Mouse (Mus musculus): ENCODE measurements at regions not wholly inside any gene's neighbourhood (a gene's known extent, or its start where the extent isn't known, plus 50 kb on each side); places are given as distances from the start of the nearest gene placed in this dataset.
"Not testable (repeated sequence)": the region's sequence is repeated elsewhere in the genome, so short reads cannot be mapped to it uniquely, and the experiment has no call there.

DNA sequence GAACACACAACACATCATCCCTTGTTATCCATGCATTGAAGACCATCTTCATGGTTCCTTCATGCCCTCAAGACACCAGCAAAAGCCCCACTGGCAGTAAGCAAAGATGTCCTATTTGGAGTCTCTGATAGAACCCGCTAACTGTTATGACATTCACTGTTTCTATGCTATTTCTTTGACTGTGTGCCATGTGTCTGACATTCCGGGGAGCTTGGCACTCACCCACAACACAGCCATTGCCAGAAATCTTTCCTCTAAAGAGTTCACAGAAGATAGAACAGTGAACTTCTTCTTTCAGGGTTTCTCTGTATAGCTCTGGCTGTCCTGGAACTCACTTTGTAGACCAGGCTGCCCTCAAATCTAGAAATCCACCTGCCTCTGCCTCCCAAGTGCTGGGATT, 261.2 kb downstream of the Setd4 start:
- DNase-seq (ENCODE audit: low spot score in 2 of 2): peak; percentile 4 to 6

DNA sequence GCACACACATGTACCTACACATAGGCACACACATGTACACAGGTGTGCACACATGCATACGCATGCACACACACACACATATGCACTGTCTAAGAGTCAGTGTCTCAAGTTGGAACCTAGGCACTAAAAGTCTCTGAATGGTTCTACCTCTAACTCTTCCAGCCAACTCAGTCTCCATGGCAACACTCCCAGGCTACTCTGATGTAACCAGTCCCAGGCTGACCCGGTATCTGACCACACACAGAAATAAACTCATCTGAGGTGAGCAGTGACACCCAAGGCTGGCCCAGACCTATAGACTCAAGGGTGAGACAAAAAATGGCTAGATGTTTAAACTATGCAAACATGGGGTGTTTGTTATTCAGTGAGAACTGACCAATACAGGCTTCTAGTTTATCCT, 262.1 kb downstream of the Setd4 start:
- DNase-seq (ENCODE audit: low spot score in 2 of 2): no peak

DNA sequence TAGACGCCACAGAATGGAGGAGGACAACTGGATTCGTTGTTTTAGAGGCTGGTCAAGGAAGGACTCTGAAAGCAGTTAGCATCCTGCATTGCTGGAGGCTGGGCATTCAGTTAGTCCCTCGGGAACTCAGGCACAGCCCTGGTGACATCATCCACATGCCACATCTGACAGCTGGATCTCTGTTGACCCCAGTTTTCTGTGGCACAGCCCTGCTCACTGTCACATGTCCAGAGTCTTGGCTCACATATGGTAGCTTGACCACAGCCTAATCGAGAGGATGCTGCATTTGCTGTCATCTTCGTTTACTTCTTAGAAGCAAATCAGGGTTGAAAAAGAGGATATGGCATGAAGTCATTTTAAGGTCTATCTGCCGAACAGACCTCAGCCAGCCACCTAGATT, 265.1 kb downstream of the Setd4 start:
- DNase-seq (ENCODE audit: low spot score in 2 of 2): no peak

DNA sequence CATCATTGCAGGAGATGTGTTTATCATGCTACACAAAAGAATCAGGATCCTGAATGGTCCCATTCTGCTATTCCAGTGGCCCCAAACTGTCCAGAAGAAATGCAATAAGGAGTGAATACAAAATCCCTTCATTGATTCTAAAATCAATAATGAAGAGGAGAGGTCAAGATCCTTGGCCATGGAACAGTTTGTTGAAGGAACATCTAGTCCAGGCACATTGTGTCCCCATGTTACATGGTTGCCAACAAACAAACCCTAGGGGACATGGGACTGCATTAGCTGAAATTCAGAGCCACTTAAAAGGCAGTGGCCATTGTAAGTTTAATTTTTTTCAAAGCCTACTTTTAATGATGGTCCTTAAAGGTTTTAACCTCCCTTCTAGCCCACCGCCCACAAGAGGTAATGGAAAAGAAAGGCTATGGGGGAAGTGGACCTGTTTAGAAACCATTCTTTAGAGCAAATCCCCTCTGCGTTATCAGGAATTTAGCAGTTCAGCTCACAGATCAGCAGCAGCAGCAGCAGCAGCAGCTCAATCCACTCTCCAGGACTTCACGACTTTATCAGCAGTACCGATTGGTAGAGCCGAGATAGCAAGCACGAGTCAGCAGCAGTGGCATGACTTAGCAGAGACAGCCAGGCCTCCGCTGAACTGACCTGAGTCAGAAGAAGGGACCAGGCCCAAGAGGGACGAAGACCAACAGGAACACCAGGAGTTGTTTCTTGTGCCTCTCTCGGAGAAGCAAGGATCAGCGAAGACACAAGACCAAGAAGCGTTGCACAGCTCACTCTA, 268.3 kb downstream of the Setd4 start:
- no peak for DNase-seq (ENCODE audit: low spot score in 2 of 2)

DNA sequence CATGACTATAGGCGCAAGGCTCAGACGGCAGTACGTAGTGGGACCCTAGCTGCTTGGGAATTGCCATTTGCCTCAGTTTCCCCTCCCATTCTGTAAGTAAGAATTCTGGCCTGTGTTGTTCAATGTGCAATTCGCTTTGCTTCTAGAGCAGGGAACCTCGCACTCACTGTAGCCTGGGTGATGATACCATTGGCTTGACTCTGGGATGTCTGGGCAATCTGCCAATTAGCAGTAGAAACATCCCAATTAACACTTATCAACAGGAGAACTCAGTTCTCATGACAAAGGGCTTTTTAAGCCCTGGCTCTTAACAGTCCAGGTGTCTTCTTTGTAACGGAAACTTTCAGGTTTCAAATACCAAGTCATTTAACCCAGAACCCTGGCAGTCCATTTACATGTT, 270.2 kb downstream of the Setd4 start:
- no peak for DNase-seq (ENCODE audit: low spot score in 2 of 2)

DNA sequence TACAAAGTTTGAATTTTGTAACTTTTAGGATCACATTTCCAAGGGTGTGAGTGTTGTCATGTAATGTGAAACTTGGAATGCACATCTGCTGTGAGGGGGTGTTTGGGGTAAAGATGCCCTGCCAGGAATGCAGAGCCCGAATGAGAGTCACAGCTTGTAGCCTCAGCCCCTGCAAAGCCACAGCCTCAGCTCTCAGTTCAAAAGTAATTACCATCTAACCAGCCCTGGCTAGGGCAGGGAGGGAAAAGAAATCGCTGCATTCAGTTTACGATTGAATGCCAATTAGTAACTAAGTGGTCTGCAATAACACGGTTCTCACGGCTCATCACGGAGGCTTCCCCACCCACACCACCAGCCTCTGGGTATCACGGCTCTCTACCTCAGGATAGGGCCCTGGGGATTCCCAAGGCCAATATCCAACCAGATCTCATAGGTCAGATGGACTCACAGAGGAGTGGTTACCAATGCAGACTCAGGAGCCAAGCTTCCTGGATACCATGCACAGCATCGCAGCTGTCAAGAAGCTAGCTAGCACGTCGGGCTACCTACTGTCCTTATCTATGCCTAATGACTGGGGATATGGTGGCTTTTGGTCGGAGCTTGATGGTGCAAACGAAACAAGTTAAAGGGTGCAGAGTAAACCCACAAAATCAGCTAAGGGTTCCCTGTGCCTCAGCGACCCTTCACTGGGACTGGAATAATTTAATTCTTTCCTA, 275.0 kb downstream of the Setd4 start:
- DNase-seq (ENCODE audit: low spot score in 2 of 2): no peak

DNA sequence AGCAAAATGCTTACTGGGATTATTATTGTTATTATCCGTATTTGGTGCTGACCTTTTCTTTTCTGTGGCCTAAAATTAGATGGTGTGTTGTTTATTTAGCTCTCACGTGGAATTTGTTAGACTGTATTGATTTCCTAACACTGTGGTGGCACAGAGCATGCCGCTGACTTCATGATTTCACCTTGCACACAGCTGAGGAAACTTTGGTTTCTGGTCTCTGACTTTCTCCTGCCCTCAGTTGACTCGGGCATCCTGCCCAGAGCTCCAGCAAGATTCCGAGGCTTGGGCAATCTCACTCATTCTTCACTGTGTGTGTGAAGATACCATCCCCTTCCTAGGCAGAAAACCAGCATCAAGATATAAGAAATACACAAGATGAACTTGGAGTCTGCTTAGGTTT, 279.0 kb downstream of the Setd4 start:
- no peak for DNase-seq (ENCODE audit: low spot score in 2 of 2)

DNA sequence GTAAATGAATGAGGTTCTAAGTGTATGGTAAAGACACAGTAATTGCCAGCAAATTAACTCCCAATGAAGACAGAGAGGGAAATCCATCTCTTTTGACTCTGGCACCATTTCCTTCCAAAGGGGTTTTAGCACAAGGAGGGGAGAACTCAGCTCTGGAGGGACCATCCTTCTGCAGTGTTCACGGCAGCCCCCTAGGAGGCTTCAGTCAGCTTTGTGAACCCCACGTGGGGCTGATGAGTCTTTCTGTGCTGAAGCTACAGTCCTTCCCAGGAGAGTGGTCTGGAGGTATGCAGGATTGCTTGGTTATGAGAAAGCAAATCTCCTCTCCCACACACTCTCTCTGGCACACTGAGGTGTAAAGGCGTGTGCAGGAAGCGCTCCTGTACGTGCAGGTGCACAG, 280.7 kb downstream of the Setd4 start:
- no peak for DNase-seq (ENCODE audit: low spot score in 2 of 2)

DNA sequence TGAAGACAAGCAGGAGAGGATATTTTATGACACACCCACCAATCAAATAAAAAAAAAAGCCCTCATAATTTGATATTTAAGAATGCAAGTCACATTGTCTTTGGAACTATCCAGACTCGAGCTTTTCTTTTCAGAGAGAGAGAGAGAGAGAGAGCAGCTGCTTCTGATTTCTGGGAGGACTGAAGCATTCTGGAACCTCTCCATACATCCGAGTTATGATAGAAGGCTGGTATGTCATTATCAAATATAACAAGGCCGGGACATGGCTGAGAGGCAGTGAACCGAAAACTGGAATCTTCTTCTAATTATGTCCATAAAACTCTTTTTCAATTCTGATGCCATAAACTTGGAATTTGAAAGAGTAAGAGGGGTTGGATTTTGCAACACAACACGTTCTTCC, 284.3 kb downstream of the Setd4 start:
- DNase-seq (ENCODE audit: low spot score in 2 of 2): no peak

DNA sequence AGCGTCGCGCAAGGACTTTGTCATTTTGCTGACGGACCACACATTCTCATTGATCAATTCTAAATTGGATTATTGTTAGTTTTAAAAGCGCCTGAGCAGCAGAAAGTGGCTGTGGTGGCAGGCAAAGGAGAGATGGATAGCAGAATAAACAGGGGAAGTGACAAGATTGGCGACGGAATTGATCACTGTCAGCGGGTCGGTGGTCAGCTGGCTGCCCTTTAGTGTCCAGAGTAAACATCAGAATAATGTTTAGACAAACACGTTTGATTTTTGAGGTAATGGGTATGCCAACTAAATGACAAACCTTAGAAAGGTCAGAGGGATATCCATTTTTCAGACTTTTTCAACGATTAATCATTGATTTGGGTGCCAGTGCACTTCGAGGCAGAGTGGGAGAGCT, 292.2 kb downstream of the Setd4 start:
- DNase-seq (ENCODE audit: low spot score in 2 of 2): no peak

DNA sequence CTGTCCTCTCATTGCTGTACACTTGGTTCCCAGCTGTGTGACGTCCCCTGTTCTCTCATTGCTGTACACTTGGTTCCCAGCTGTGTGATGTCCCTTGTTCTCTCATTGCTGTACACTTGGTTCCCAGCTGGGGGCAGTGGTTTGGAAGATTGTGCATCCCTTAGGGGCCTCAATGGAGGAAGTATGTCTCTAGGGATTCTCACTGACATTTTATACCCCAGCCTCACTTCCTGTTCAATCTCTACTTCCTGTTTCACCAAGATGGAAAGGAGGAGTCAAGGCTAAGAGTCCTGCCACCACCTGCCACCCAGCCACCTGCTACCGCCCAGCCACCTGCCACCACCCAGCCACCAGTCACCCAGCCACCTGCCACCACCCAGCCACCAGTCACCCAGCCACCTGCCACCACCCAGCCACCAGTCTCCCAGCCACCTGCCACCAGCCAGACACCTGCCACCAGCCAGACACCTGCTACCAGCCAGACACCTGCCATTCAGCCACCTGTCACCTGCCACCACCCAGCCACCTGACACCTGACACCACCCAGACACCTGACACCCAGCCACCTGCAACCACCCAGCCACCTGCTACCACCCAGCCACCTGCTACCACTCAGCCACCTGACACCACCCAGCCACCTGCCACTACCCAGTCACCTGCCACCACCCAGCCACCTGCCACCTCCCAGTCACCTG, 295.1 kb downstream of the Setd4 start:
- no peak for DNase-seq (ENCODE audit: low spot score in 2 of 2)

DNA sequence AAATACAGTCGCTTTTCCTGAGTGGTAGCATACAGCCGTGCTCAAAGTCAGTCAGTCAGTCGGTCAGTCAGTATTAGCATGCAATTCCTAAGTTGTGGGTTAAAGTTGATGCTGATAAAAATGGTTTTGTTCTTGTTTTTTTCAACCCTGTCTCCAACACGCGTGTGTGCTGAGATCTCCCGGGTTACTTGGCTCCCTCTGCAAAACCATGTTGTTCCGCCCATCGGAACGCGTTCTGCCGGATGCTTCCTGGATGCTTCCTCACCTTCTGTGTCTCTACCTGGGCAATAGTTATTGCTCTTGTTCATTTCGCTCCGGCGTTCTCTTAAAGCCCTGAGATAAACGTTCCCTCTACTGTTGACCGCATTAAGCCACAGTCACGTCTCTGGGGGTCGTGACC, 296.9 kb downstream of the Setd4 start:
- DNase-seq (ENCODE audit: low spot score in 2 of 2): no peak

DNA sequence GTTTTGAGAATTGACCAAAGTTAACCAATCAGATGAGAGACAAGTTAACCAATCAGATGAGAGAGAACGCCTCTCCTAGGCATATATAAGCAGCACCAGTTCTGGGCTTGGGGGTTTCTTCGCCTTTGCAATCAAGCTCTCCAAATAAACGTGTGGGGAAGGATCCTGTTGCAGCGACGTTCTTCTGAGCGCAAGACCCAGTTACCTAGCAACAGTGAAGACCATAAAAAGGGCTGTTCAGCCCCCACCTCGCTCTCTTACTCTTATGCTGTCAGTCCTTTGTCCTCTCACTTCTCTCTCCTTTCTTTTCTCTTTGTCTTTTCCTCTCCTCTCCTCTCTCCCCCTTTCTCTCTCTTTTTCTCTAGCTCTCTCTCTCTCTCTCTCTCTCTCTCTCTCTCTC, 297.7 kb downstream of the Setd4 start:
- DNase-seq (ENCODE audit: low spot score in 2 of 2): not testable (repeated sequence)

DNA sequence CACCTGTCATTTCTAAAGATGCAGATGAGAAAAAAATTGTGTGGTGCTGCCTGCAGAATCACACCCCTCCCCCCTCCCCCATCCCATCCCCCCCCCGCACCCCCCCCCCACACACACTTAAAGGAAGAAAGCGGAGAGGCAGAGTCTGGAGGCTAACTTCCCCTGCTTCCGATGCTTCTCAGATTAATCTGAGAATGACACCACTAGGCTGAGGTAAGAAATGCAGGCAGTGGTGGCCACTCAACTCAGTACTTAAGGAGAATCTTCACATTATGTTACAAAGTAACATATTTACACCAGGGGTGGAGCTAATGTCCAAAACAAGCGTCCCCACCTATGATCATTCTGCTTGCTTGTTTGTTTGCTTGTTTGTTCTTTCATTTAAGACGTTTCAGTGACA, 309.4 kb downstream of the Setd4 start:
- DNase-seq (ENCODE audit: low spot score in 2 of 2): no peak

DNA sequence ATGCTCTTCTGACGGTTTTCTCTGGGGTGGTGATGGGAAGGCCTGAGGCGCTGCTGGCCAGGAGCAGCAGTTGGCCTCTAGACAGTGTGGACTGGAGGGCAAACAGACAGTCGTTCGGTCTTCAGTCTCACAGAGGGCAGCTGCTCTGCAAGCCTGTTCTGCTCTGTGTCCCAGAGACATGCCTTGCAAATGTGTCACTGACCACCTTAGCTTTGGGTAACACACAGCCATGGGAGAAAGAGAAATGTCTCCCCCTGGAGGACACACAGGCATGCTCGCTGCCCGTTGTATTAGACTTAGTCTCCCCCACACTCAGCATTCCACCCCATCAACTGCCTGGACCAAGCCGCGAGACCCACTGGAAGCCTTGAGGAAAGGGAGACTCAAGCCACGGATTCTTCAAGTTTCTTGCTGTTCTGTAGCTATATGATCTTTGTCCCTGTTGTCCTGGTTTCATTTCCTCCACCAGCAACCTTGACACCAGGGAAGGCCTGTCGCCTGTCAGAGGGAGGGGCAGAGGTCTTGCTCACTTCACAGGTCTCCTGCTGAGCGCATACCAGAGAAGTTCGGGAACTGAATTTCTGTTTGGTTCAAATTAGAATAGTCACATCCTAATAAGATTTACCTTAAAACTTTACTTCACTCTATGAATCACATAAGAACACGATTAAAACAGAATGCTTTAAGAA, 310.8 kb downstream of the Setd4 start:
- DNase-seq (ENCODE audit: low spot score in 2 of 2): peak; percentile 71 to 74

DNA sequence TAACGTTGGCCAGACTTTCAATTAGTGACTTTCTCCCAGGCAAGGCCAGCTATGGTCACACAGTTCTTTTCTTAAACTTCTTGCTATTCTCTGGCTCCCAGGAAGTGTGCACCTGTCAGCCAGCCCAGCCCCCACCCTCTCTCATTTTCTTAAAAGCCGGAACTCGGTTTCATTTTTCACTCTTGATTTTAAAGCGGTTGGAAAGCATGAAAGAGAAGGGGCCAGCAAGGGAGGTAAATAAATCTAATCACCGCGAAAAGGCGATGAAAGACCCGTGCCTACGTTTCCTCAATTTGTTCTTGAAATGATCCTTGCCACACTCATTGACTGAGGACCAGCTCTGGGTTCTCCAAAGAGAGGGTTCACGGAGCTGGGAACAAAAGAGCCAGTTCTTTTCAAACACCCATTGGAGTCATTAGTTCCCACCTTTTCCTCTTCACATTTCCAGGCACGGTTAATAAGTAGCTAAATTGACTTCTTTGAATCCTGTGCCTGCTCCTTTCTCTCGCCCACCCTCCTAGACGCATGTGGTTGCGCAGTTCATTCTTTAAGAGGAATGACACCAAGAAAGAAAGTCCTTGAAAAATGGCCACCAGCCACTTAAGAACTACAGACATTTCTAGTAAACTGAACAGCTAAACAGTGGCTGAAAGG, 311.6 kb downstream of the Setd4 start:
- no peak for DNase-seq (ENCODE audit: low spot score in 2 of 2)

DNA sequence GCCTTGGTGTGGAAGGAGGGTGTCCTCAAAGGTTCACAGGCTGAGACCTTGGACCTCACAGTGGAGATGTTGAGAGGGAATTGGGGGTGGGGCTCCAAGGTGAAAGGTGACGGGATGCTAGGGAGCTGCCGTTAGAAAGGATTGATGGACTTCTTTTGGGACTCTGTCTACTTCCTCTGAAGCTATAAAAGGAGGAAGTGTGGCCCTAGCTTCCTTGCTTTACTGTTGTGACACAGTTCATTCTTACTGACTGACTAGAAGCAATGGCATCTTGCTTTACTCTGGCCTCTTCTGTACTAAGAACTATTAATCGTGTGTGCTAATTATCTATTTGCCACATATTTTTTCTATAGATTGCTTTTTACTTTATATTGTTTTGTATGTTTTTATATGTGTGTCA, 315.8 kb downstream of the Setd4 start:
- no peak for DNase-seq (ENCODE audit: low spot score in 2 of 2)

DNA sequence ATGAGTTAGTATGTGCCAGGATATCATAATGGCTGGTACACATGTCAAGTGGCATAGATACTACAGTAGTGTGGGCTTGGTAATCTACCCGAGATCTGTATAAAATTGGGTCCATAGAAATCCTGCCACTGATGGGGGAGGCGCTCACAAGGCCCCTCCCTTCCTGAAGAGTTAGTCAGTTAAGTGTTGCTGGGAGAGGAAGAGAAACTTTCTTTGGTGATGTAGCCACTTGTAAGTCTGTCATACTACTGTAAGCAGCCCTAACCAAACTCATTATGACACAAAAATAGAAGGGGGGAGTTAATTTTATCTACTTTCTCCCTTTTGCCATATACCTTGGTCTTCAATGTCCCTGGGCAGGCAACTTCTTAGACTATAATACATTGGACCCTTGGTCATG, 316.3 kb downstream of the Setd4 start:
- DNase-seq (ENCODE audit: low spot score in 2 of 2): no peak

DNA sequence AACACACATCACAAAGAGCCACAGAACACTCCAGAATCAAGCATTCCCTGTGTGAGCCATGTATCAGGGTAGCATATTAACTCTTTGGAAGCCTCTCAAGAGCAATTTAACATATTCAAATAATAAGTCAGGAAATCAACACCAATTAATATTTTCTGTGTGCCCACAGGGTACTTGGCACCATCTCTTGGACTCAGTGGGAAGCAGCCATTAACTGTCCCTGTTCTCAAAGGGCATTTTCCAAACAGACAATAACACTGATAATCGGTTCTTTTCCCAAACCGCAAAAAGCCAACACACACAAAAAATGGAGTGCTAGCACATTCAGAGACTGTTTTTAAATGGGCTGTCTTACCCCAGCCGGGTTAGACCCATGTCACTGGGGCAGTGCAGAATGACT, 317.0 kb downstream of the Setd4 start:
- no peak for DNase-seq (ENCODE audit: low spot score in 2 of 2)

DNA sequence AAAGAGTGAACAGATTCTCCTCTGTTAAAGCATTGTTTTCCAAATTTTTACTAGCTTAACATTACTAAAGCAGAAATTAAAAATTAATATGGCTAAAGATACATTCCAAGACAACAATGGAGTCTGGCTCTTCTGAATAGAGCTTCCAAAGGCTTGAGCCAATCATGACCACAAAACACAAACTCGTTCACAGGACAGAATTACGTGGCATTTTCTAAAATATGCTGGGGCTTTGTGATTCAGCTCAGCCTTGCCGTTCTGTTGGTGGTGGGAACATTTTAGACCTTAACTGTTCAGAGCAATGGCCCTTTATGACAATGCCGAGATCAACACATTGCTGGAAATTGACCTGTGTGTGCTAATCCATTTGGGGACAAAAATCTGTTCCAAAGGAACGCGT, 318.7 kb downstream of the Setd4 start:
- DNase-seq (ENCODE audit: low spot score in 2 of 2): no peak

DNA sequence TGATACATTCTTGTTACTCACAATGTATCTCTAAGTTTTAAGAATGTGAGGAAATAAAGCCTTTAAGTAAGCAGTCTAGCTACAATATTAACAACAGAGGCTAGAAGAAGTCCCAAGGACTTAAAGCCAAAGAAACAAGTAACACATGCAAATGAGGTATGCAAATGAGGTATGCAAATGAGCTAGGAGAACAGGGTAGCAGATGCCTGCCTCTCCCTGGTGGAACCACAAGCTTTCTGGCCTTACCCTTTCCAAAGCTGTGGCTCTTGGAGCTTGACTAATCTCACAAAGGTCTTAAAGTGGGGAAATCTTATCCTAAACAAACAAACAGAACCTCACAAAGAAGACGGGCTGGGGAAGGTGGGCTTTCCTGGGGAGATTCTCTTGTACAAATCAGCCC, 322.1 kb downstream of the Setd4 start:
- no peak for DNase-seq (ENCODE audit: low spot score in 2 of 2)

DNA sequence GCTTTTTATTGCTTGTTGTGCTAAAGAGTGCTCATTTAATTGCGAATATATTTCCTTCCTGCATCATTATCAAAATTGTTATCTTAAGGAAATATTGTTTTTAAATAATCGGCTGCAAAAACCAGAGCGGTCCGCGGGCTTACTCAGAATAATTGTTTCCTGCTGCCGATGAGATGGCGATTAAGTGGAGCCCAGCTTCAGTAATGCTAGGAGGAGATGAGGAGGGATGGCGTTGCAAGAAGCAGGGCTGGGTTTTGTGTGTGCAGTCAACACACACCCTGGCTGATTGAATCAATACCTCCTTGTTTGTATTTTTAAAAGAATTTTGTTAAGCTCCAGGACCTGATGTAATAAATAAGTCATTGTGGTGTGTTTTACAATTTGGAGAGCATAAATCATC, 331.2 kb downstream of the Setd4 start:
- DNase-seq (ENCODE audit: low spot score in 2 of 2): no peak
